Mouse (Mus musculus): ENCODE data around the gene Mpdz. TPM values are rescaled to one million over a fixed set of nuclear protein-coding genes. Genes with fewer than 3 reads are reported as not detected.

Mpdz gene
- polyA plus RNA-seq, 1 experiment: 15.4 TPM

DNA sequence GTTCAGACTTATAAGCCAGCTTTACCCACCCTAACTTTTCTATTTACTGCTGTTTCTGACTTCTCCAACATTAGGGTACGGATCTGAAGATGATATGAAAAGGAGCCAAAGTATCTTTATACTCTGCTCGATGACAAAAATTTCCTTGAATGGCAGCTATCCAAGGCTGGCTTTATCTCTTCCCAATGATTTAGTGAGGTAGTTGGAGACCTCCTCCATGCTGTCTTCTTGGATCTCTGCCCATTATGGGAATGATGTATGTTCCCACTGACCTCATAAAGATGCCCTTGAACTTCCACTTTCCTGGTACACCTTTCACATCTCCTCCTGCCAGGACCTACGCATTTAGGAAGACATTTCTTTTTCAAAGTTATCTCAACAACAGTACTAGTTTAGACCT lies 11.2 kb upstream of the Mpdz start:
- 72% methylated on average over 3 of the region's 3 CpGs for WGBS
- Histone ChIP-seq H3K4me3 (replicated peaks; ENCODE audit: extremely low read depth, low read depth, low read length) (no peak overlapping the region), H3K4me1 (ENCODE audit: control insufficient read depth, insufficient read depth, low read length) (no peaks in the 10 kb centered on the region)
- no peak for DNase-seq
- no peak for TF ChIP-seq POLR2A (IDR thresholded peaks at IDR 0.05; ENCODE audit: borderline replicate concordance, extremely low read depth, low read depth, low read length)
- TF ChIP-seq CTCF (IDR thresholded peaks at IDR 0.05; ENCODE audit: insufficient read depth, low read length): no peak

DNA sequence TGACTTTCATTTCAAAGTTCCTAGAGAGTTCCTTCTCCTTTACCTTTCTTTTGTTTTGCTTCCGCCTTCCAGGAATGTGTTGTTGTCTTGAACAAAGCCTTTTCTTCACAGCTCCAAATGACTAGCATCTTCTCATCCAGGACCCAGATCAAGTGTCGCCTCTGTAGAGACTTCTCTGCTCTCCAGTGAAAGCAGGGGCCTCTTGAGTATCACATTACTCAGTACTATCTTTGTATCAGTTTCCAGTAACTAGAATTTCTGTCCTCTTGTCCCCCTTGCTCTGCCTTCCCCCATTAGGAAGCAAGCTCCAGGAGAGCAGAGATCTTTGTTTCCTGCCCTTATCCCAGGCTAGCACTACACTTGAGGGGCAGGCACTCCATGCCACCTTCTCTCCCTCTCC lies 9.6 kb upstream of the Mpdz start:
- H3K4me3 ChIP-seq (replicated peaks; ENCODE audit: extremely low read depth, low read depth, low read length): no peak overlapping the region
- TF ChIP-seq CTCF (IDR thresholded peaks at IDR 0.05; ENCODE audit: insufficient read depth, low read length) (no peak), POLR2A (IDR thresholded peaks at IDR 0.05; ENCODE audit: borderline replicate concordance, extremely low read depth, low read depth, low read length) (no peak)
- WGBS: 71% methylated on average over 2 of the region's 2 CpGs
- no peak for DNase-seq
- H3K4me1 ChIP-seq (ENCODE audit: control insufficient read depth, insufficient read depth, low read length): no peaks in the 10 kb centered on the region

DNA sequence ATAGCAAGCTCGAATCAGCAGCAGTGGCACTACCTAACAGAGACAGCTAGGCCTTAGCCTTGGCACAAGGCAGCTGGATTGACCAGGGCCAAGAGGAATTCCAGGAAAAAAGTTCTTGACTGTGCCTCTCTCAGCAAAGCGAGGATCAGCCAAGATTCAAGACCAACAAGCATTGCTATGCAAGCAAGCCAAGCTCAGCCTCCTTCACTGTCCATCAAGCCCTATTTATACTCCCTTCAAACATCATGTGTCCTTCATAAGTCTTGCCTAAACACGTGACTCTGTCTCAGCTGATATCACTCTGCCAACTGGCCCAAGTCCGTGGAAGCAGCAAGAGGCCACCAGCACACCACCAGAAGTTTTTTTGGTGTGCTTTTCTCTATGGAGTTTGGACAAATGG lies 6.8 kb upstream of the Mpdz start:
- Histone ChIP-seq H3K4me3 (replicated peaks; ENCODE audit: extremely low read depth, low read depth, low read length) (no peak overlapping the region), H3K4me1 (ENCODE audit: control insufficient read depth, insufficient read depth, low read length) (no peaks in the 10 kb centered on the region)
- 60% methylated on average over 4 of the region's 4 CpGs for WGBS
- DNase-seq: no peak
- TF ChIP-seq POLR2A (IDR thresholded peaks at IDR 0.05; ENCODE audit: borderline replicate concordance, extremely low read depth, low read depth, low read length): no peak

DNA sequence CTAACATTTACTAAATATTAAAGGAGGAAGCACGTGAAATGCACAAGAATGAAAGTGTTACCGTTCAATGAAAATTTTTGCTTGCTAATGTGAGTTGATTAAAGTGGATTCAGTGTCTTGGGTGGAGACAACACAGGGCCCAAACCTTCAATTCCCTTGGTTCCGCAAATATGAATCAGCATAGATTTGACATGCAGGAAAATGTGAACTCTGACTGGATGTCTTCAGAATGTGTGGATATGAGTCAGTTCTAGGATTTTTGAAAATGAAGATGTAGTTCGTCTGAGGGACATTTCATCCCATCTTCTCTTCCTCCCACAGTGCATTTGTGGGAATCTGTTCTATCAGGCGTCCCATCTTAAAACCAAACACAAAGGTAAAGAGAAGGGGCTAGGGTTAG lies 951 bp upstream of the Mpdz start:
- DNase-seq: no peak
- TF ChIP-seq POLR2A (IDR thresholded peaks at IDR 0.05; ENCODE audit: borderline replicate concordance, extremely low read depth, low read depth, low read length): no peak
- H3K4me1 ChIP-seq (ENCODE audit: control insufficient read depth, insufficient read depth, low read length): no peaks in the 10 kb centered on the region
- H3K4me3 ChIP-seq (replicated peaks; ENCODE audit: extremely low read depth, low read depth, low read length): no peak overlapping the region
- 92% methylated on average over 5 of the region's 5 CpGs for WGBS

DNA sequence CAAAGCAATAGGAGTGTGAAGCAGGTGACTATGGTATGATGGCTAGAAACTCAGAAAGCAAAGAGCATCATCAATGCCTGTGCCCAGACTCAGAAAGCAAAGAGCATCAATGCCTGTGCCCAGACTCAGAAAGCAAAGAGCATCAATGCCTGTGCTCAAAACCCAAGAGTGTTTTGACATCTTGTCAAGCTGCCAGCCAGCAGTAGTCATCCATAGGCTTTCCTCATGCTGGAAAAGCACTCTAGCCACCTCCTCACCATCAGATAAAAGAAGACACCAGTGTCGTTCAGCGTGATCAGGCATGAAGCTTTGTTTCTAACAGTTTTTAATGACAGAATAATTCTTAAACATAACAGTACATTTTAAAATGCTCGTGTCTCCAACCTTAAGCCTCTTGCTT lies 8.7 kb downstream of the Mpdz start:
- Histone ChIP-seq H3K4me1 (ENCODE audit: control insufficient read depth, insufficient read depth, low read length) (no peaks in the 10 kb centered on the region), H3K4me3 (replicated peaks; ENCODE audit: extremely low read depth, low read depth, low read length) (no peak overlapping the region)
- 74% methylated on average over 3 of the region's 3 CpGs for WGBS
- no peak for DNase-seq
- TF ChIP-seq POLR2A (IDR thresholded peaks at IDR 0.05; ENCODE audit: borderline replicate concordance, extremely low read depth, low read depth, low read length) (no peak), CTCF (IDR thresholded peaks at IDR 0.05; ENCODE audit: insufficient read depth, low read length) (no peak)

DNA sequence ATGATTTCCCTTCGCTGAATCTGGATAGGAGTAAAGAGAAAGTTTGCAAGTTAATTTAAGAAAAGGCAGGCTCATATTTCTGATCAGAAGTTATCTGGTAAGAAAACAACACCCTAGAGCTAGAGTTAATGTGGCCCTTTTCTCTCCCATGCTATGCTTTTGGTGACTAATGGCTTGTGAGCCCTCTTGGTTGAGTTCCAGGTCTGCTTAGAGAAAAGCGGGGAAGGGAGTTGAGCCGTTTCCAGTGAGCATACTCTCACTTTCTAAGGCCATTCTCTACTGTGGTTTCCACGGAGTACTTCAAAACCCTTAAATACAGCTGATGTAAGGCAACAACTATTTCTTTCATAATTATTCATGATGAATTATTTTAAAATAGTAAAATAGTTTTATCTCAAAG lies 11.8 kb downstream of the Mpdz start:
- Histone ChIP-seq H3K4me1 (ENCODE audit: control insufficient read depth, insufficient read depth, low read length) (no peaks in the 10 kb centered on the region; the same call in 1 of the 2 replicates), H3K4me3 (replicated peaks; ENCODE audit: extremely low read depth, low read depth, low read length) (no peak overlapping the region)
- DNase-seq: no peak
- TF ChIP-seq POLR2A (IDR thresholded peaks at IDR 0.05; ENCODE audit: borderline replicate concordance, extremely low read depth, low read depth, low read length): no peak
- no peak for TF ChIP-seq CTCF (IDR thresholded peaks at IDR 0.05; ENCODE audit: insufficient read depth, low read length)
- WGBS: 68% methylated on average over 4 of the region's 4 CpGs

DNA sequence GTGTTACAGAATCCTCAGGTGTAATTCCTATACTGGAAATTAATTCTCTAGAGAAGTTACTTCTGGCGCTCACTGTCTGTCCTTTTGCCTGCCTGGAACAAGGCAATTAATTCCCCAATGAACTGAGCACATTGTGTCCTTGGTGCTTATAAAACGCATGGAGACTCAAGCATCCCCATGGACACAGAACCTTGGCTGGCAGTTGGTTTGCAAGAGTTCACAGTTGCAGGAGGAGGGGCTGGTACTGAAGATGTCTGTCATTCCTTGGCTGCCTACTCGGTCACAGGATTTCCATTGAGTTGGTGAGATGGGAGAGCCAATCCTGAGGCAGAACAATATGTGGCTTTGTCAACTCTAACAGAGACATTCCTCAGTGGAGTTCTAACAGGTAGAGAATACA lies 12.5 kb downstream of the Mpdz start:
- Histone ChIP-seq H3K4me3 (replicated peaks; ENCODE audit: extremely low read depth, low read depth, low read length) (no peak overlapping the region), H3K4me1 (ENCODE audit: control insufficient read depth, insufficient read depth, low read length) (no peaks in the 10 kb centered on the region; the same call in 1 of the 2 replicates)
- WGBS: 61% methylated on average over 3 of the region's 3 CpGs
- DNase-seq: no peak
- no peak for TF ChIP-seq POLR2A (IDR thresholded peaks at IDR 0.05; ENCODE audit: borderline replicate concordance, extremely low read depth, low read depth, low read length)
- no peak for TF ChIP-seq CTCF (IDR thresholded peaks at IDR 0.05; ENCODE audit: insufficient read depth, low read length)

DNA sequence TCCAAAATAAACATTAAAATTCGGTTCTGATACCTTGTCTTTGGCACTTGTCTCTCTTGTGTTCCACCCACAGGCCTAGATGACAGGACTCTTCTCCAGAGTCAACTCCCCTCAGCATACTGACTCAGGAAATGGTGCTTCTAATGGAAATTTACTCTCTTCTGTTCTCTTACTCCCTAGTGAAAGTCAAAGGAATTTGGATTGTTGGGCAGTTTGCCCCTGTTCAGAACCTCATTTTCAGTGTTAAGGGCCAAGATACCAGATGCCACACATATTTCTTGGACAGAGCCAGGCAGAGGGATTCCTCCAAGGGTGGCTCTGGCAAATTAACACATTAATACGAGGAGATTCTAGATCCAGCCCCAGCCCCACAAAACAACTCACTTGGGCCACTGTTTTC lies 12.9 kb downstream of the Mpdz start:
- 29% methylated on average over 2 of the region's 2 CpGs for WGBS
- no peak for DNase-seq
- no peaks in the 10 kb centered on the region; the same call in 1 of the 2 replicates for H3K4me1 ChIP-seq (ENCODE audit: control insufficient read depth, insufficient read depth, low read length)

DNA sequence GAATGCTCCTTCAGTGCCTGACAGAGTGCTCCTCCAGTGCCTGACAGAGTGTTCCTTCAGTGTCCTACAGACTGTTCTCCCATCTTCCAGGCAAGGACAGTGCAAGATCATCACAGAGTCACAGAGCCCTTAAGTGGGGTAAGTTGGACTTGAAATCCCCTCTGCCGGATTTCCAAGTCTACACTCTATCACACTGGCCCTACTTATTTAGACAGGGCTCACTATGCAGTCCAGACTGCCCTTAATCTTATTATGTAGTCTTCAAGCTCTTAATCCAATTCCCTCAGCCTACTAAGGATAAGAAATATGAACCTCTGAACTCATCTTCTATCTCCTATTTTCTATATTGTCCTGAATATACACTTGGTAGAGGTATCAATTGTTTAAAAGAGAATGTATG lies 19.1 kb downstream of the Mpdz start:
- 67% methylated on average over 1 of the region's 1 CpGs for WGBS
- Histone ChIP-seq H3K4me1 (ENCODE audit: control insufficient read depth, insufficient read depth, low read length) (no peaks in the 10 kb centered on the region; the same call in none of the 2 replicates), H3K4me3 (replicated peaks; ENCODE audit: extremely low read depth, low read depth, low read length) (no peak overlapping the region)
- no peak for TF ChIP-seq POLR2A (IDR thresholded peaks at IDR 0.05; ENCODE audit: borderline replicate concordance, extremely low read depth, low read depth, low read length)
- no peak for TF ChIP-seq CTCF (IDR thresholded peaks at IDR 0.05; ENCODE audit: insufficient read depth, low read length)
- no peak for DNase-seq

More for the DNA sequence above, 12.9 kb downstream of the Mpdz start:
- H3K4me3 ChIP-seq (replicated peaks; ENCODE audit: extremely low read depth, low read depth, low read length): no peak overlapping the region
- no peak for TF ChIP-seq CTCF (IDR thresholded peaks at IDR 0.05; ENCODE audit: insufficient read depth, low read length)
- TF ChIP-seq POLR2A (IDR thresholded peaks at IDR 0.05; ENCODE audit: borderline replicate concordance, extremely low read depth, low read depth, low read length): no peak

DNA sequence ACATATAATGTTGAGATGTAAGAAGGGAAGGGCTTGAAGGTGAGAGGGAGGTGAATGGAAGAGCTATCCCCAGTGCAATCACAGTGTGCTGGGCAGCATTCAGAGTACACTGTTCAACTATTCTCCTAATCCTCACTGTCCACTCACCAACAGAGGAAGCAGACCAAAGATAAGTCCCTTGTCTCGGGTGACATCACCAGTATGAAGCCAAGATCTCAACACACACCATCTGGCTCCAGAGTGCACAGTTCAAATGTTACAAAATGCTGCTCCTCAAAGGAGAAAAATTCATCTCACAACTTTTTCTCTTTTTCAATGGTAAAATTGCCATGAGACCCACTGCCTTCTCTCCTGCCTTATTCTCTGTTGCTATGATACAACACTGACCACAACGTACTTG lies 21.0 kb downstream of the Mpdz start:
- no peaks in the 10 kb centered on the region; the same call in none of the 2 replicates for H3K4me1 ChIP-seq (ENCODE audit: control insufficient read depth, insufficient read depth, low read length)
- WGBS: 46% methylated on average over 2 of the region's 2 CpGs

More for the DNA sequence above, 21.0 kb downstream of the Mpdz start:
- no peak for TF ChIP-seq CTCF (IDR thresholded peaks at IDR 0.05; ENCODE audit: insufficient read depth, low read length)
- no peak for DNase-seq
- no peak overlapping the region for H3K4me3 ChIP-seq (replicated peaks; ENCODE audit: extremely low read depth, low read depth, low read length)
